Mouse (Mus musculus) testis, adult 2 months (tissue): ENCODE measurements around the gene Gm37240.

Experiments
- CTCF ChIP-seq: fragments of 200-500 bp; IDR thresholded peaks from 2 replicates; pipeline ENCODE4 v1.5.1; 2012; ENCODE audit warnings: low read depth, mild to moderate bottlenecking, inconsistent platforms, low read length, moderate library complexity; ENCODE audit not compliant: control insufficient read depth, insufficient read depth, insufficient replicate concordance
- POLR2A ChIP-seq: fragments of 200-500 bp; IDR thresholded peaks from 2 replicates; pipeline ENCODE4 v1.6.1; 2012; ENCODE audit warnings: low read depth, mild to moderate bottlenecking, inconsistent platforms, low read length, moderate library complexity; ENCODE audit not compliant: control insufficient read depth

GRCm38 (mm10) chr3:85776707-85777106 is 110.6 kb downstream of the Gm37240 start:
- TF ChIP-seq CTCF, result no peak
- TF ChIP-seq POLR2A, result no peak
